20 mouse cellular contexts compared by ENCODE assay signal in the genomic region with DNA sequence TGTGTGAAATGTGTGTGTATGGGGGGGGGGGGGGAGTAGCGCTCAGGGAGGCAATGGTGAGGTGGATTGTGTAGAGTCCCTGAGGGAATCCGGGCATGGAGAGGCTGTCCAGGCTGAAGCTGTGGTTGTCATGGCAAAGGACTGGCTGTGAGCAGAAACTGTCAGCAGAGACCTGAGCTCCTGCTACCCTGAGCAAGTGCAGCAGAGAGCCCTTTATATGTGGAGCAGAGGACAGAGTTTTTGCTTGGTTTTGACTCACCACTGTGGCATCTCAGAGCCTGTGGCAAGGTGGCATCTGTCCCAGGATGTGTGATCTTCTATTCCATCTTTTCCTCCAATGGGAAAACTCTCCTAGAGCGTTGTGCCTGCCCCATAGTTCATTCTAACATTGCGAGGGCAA.
A peak's percentile ranks its signal among the peaks of the same experiment; 100 is the strongest.
DNase-seq lines count a peak whose midpoint lies in the region; ATAC-seq and TF ChIP-seq lines count a peak whose summit lies in the region.
"Had no signal": no experiment of that assay in that cellular context is flagged by ENCODE, and none has a peak within 500 bp of the region (broad histone marks: within the 10 kb centered on the region; RNA-seq: fewer than 3 reads in every experiment).

No protein-coding gene starts in this region.

- H3K4me3 ChIP-seq in midbrain, embryonic 16.5 days (ENCODE audit: low read depth, low read length), result no peak overlapping the region
- H3K4me3 ChIP-seq in midbrain, embryonic 13.5 days (replicated peaks), result no peak overlapping the region
- H3K4me3 ChIP-seq in C2C12 (ENCODE audit: insufficient read depth, poor library complexity, severe bottlenecking), result no peak overlapping the region
- H3K4me3 ChIP-seq: embryonic facial prominence, embryonic 10.5 days; hindbrain, embryonic 15.5 days had no signal

- H3K4me2 ChIP-seq in midbrain, embryonic 16.5 days (ENCODE audit: low read length), result no peak overlapping the region
- no peak overlapping the region for H3K4me2 ChIP-seq in midbrain, embryonic 13.5 days (replicated peaks)
- H3K4me2 ChIP-seq: hindbrain, embryonic 15.5 days had no signal

- no peaks in the 10 kb centered on the region for H3K79me3 ChIP-seq in C2C12 (ENCODE audit: low read depth)

- WGBS in midbrain, embryonic 16.5 days, result 69% methylated on average over 4 of the region's 4 CpGs
- 68% methylated on average over 4 of the region's 4 CpGs for WGBS in midbrain, embryonic 13.5 days

- H3K79me2 ChIP-seq in C2C12 (ENCODE audit: control insufficient read depth, insufficient read depth), result no peaks in the 10 kb centered on the region

- H3K4me1 ChIP-seq in midbrain, embryonic 16.5 days (ENCODE audit: control insufficient read depth, insufficient read depth, low read length), result 0 out of 2 replicates have a peak, but pooled peaks cover 7% of the 10 kb centered on the region
- peaks cover 9% of the 10 kb centered on the region; the same call in 1 of the 2 replicates for H3K4me1 ChIP-seq in midbrain, embryonic 13.5 days (replicated peaks)

- no peak overlapping the region for H3ac ChIP-seq in C2C12 (ENCODE audit: control insufficient read depth, insufficient read length, low read depth)

- no peak overlapping the region for H3K27ac ChIP-seq in midbrain, embryonic 16.5 days (ENCODE audit: low read length)
- no peak overlapping the region for H3K27ac ChIP-seq in midbrain, embryonic 13.5 days
- H3K27ac ChIP-seq: embryonic facial prominence, embryonic 10.5 days; hindbrain, embryonic 15.5 days had no signal

- no peak for TF ChIP-seq CTCF in C2C12 (IDR thresholded peaks at IDR 0.05; ENCODE audit: control insufficient read depth, insufficient read depth, insufficient read length)

- H3K36me3 ChIP-seq in midbrain, embryonic 16.5 days (ENCODE audit: control insufficient read depth, insufficient read depth, low read length), result no peaks in the 10 kb centered on the region
- no peaks in the 10 kb centered on the region for H3K36me3 ChIP-seq in midbrain, embryonic 13.5 days
- H3K36me3 ChIP-seq in C2C12 (ENCODE audit: control insufficient read depth, insufficient read depth), result no peaks in the 10 kb centered on the region
- H3K36me3 ChIP-seq: embryonic facial prominence, embryonic 10.5 days; hindbrain, embryonic 15.5 days had no signal

- no peaks in the 10 kb centered on the region for H3K27me3 ChIP-seq in midbrain, embryonic 16.5 days (ENCODE audit: control insufficient read depth, insufficient read depth, low read depth, low read length)
- no peaks in the 10 kb centered on the region for H3K27me3 ChIP-seq in midbrain, embryonic 13.5 days
- no peaks in the 10 kb centered on the region for H3K27me3 ChIP-seq in C2C12 (ENCODE audit: control insufficient read depth, insufficient read depth, insufficient read length)
- H3K27me3 ChIP-seq: hindbrain, embryonic 15.5 days had no signal

- DNase-seq in frontal cortex, postnatal 10 days (ENCODE audit: low spot score in 2 of 2), result no peak
- no peak for DNase-seq in MN1 (ENCODE audit: low spot score)
- no peak for DNase-seq in ovary, adult 18-20 months (ENCODE audit: low spot score)
- DNase-seq: adrenal gland, adult 8-10 months; adrenal gland, postnatal 36 days; B cell, adult 2 months; cerebellum, adult 2 months; cerebellum, postnatal 10 days; gastrocnemius, postnatal 36 days; heart, postnatal 10 days; heart, postnatal 4 days had no signal

- ATAC-seq in frontal cortex, adult (ENCODE audit: low TSS enrichment), result peak; percentile 73
- 0 out of 2 replicates have a peak, but pooled peaks have one; percentile 40 for ATAC-seq in midbrain, embryonic 16.5 days
- no peak for ATAC-seq in midbrain, embryonic 13.5 days
- ATAC-seq: forebrain, embryonic 14.5 days; inflammation-experienced regulatory T-cells, adult 6 months; intestine, postnatal 0 days had no signal

- H3K9me3 ChIP-seq in midbrain, embryonic 16.5 days (replicated peaks; ENCODE audit: control insufficient read depth, low read length, poor library complexity, severe bottlenecking), result no peaks in the 10 kb centered on the region
- no peaks in the 10 kb centered on the region for H3K9me3 ChIP-seq in midbrain, embryonic 13.5 days
- H3K9me3 ChIP-seq: embryonic facial prominence, embryonic 10.5 days; hindbrain, embryonic 15.5 days had no signal

- H3K9ac ChIP-seq in midbrain, embryonic 16.5 days (ENCODE audit: low read depth, low read length), result no peak overlapping the region
- no peak overlapping the region for H3K9ac ChIP-seq in midbrain, embryonic 13.5 days (replicated peaks)
- H3K9ac ChIP-seq: hindbrain, embryonic 15.5 days had no signal

TF ChIP-seq in C2C12, 6 proteins besides CTCF, POLR2A, EP300 and RAD21:
- no peak for TF ChIP-seq CEBPB (IDR thresholded peaks at IDR 0.05; ENCODE audit: low read depth)
- peak; percentile 33 for TF ChIP-seq MYOD1 (IDR thresholded peaks at IDR 0.05; ENCODE audit: control insufficient read depth, insufficient read length, low read depth)
- TF ChIP-seq FOSL1 (IDR thresholded peaks at IDR 0.05; ENCODE audit: insufficient read depth, low read length, poor library complexity, severe bottlenecking), result peak; percentile 58
